Mouse (Mus musculus): Measurements from ENCODE around the gene Psmb5.
"Not testable (repeated sequence)": the region's sequence is repeated elsewhere in the genome, so short reads cannot be mapped to it uniquely, and the experiment has no call there.

Gene Psmb5

GRCm38 (mm10) chr14:54629797-54630196 is 12.0 kb upstream of the Psmb5 start:
- no peak for DNase-seq

GRCm38 (mm10) chr14:54628103-54628502 is 10.3 kb upstream of the Psmb5 start:
- no peak for DNase-seq

GRCm38 (mm10) chr14:54624976-54625375 is 7.2 kb upstream of the Psmb5 start:
- DNase-seq: no peak

- no peak for DNase-seq
These were observed 5.5 kb upstream of the Psmb5 start for GRCm38 (mm10) chr14:54623334-54623733.

- no peak for DNase-seq
These were observed 3.3 kb upstream of the Psmb5 start, which contains the start of gene Psmb11 for GRCm38 (mm10) chr14:54621133-54621532. Gene Psmb11, plus strand, starts transcription at chr14:54621433.

- peak; percentile 61 for DNase-seq
These were observed 498 bp downstream of the Psmb5 start for GRCm38 (mm10) chr14:54617152-54617896.

GRCm38 (mm10) chr14:54616226-54616825 is 1.5 kb downstream of the Psmb5 start:
- no peak for DNase-seq

GRCm38 (mm10) chr14:54614130-54614529 is 3.7 kb downstream of the Psmb5 start:
- not testable (repeated sequence) for DNase-seq

GRCm38 (mm10) chr14:54610648-54611047 is 7.2 kb downstream of the Psmb5 start:
- no peak for DNase-seq

- DNase-seq: no peak
These were observed 7.9 kb downstream of the Psmb5 start for GRCm38 (mm10) chr14:54609962-54610361.

GRCm38 (mm10) chr14:54609245-54609644 is 8.6 kb downstream of the Psmb5 start:
- no peak for DNase-seq

GRCm38 (mm10) chr14:54607226-54607625 is 10.6 kb downstream of the Psmb5 start:
- no peak for DNase-seq

GRCm38 (mm10) chr14:54605752-54606321 is 12.0 kb downstream of the Psmb5 start, which contains the start of gene 4931414P19Rik:
Gene 4931414P19Rik, minus strand, starts transcription at chr14:54605993.
- DNase-seq: peak; percentile 74

GRCm38 (mm10) chr14:54603686-54604085 is 14.1 kb downstream of the Psmb5 start:
- no peak for DNase-seq

- peak; percentile 98 for DNase-seq
These were observed 14.7 kb downstream of the Psmb5 start for GRCm38 (mm10) chr14:54603038-54603654.

- DNase-seq: no peak
These were observed 15.2 kb downstream of the Psmb5 start for GRCm38 (mm10) chr14:54602613-54603012.

GRCm38 (mm10) chr14:54601601-54602000 is 16.2 kb downstream of the Psmb5 start:
- DNase-seq: no peak

GRCm38 (mm10) chr14:54597084-54597483 is 20.7 kb downstream of the Psmb5 start:
- no peak for DNase-seq

GRCm38 (mm10) chr14:54594631-54595414 is 23.0 kb downstream of the Psmb5 start:
- no peak for DNase-seq

GRCm38 (mm10) chr14:54594055-54594454 is 23.8 kb downstream of the Psmb5 start:
- no peak for DNase-seq

GRCm38 (mm10) chr14:54592319-54592934 is 25.4 kb downstream of the Psmb5 start:
- no peak for DNase-seq

- DNase-seq: no peak
These were observed 26.8 kb downstream of the Psmb5 start for GRCm38 (mm10) chr14:54591056-54591455.

All from cerebellum, adult 9-10 months (tissue).